Mouse (Mus musculus): ENCODE measurements around the gene Trp53i13.

Trp53i13 gene

GRCm38 (mm10) chr11:77492311-77492871 is 23.4 kb downstream of the Trp53i13 start:
- no peak for DNase-seq (ENCODE audit: low read depth, low spot score)

GRCm38 (mm10) chr11:77491502-77492291 is 24.1 kb downstream of the Trp53i13 start:
- no peak for DNase-seq (ENCODE audit: low read depth, low spot score)

GRCm38 (mm10) chr11:77491123-77491501 is 24.7 kb downstream of the Trp53i13 start:
- DNase-seq (ENCODE audit: low read depth, low spot score), result peak; percentile 86

GRCm38 (mm10) chr11:77490451-77490850 is 25.3 kb downstream of the Trp53i13 start:
- no peak for DNase-seq (ENCODE audit: low read depth, low spot score)

- DNase-seq (ENCODE audit: low read depth, low spot score), result peak; percentile 67
Measured at GRCm38 (mm10) chr11:77489591-77490235, 26.1 kb downstream of the Trp53i13 start, which contains the start of gene Ankrd13b. Gene Ankrd13b (minus strand): TSS chr11:77489678.

- DNase-seq (ENCODE audit: low read depth, low spot score), result no peak
Measured at GRCm38 (mm10) chr11:77488771-77489581, 26.8 kb downstream of the Trp53i13 start.

GRCm38 (mm10) chr11:77486798-77487197 is 29.0 kb downstream of the Trp53i13 start:
- DNase-seq (ENCODE audit: low read depth, low spot score), result no peak

GRCm38 (mm10) chr11:77485229-77485628 is 30.6 kb downstream of the Trp53i13 start:
- no peak for DNase-seq (ENCODE audit: low read depth, low spot score)

GRCm38 (mm10) chr11:77483510-77484255 is 32.1 kb downstream of the Trp53i13 start:
- no peak for DNase-seq (ENCODE audit: low read depth, low spot score)

- DNase-seq (ENCODE audit: low read depth, low spot score), result no peak
Measured at GRCm38 (mm10) chr11:77483043-77483442, 32.7 kb downstream of the Trp53i13 start.

GRCm38 (mm10) chr11:77476895-77477294 is 38.9 kb downstream of the Trp53i13 start:
- DNase-seq (ENCODE audit: low read depth, low spot score), result no peak

- DNase-seq (ENCODE audit: low read depth, low spot score), result no peak
Measured at GRCm38 (mm10) chr11:77476216-77476615, 39.6 kb downstream of the Trp53i13 start.

GRCm38 (mm10) chr11:77472775-77473174 is 43.0 kb downstream of the Trp53i13 start:
- DNase-seq (ENCODE audit: low read depth, low spot score), result no peak

GRCm38 (mm10) chr11:77471407-77471806 is 44.4 kb downstream of the Trp53i13 start:
- no peak for DNase-seq (ENCODE audit: low read depth, low spot score)

- no peak for DNase-seq (ENCODE audit: low read depth, low spot score)
Measured at GRCm38 (mm10) chr11:77468397-77468796, 47.4 kb downstream of the Trp53i13 start.

GRCm38 (mm10) chr11:77467784-77468183 is 48.0 kb downstream of the Trp53i13 start:
- no peak for DNase-seq (ENCODE audit: low read depth, low spot score)

- DNase-seq (ENCODE audit: low read depth, low spot score), result no peak
Measured at GRCm38 (mm10) chr11:77467157-77467556, 48.6 kb downstream of the Trp53i13 start.

GRCm38 (mm10) chr11:77466544-77466943 is 49.2 kb downstream of the Trp53i13 start:
- no peak for DNase-seq (ENCODE audit: low read depth, low spot score)

- no peak for DNase-seq (ENCODE audit: low read depth, low spot score)
Measured at GRCm38 (mm10) chr11:77465111-77465510, 50.7 kb downstream of the Trp53i13 start.

GRCm38 (mm10) chr11:77464684-77465083 is 51.1 kb downstream of the Trp53i13 start:
- no peak for DNase-seq (ENCODE audit: low read depth, low spot score)

GRCm38 (mm10) chr11:77463786-77464185 is 52.0 kb downstream of the Trp53i13 start:
- no peak for DNase-seq (ENCODE audit: low read depth, low spot score)

Measured in retina, postnatal 7 days (tissue).